Mouse (Mus musculus): ENCODE measurements at regions not wholly inside any gene's neighbourhood (a gene's known extent, or its start where the extent isn't known, plus 50 kb on each side); places are given as distances from the start of the nearest gene placed in this dataset.

GRCm38 (mm10) chr4:99574984-99575383 is 81.1 kb upstream of the Foxd3 start:
- Histone ChIP-seq H3K4me2 (no peak overlapping the region), H3K9ac (no peak overlapping the region), H3K27me3 (peaks cover 40% of the 10 kb centered on the region), H3K9me3 (no peaks in the 10 kb centered on the region), H3K36me3 (no peaks in the 10 kb centered on the region), H3K4me3 (no peak overlapping the region), H3K27ac (no peak overlapping the region), H3K4me1 (peaks cover 9% of the 10 kb centered on the region)
- ATAC-seq (ENCODE audit: insufficient number of reproducible peaks, insufficient read depth, low FRiP score, low TSS enrichment, low read depth): no peak
- WGBS: 36% methylated on average over 4 of the region's 4 CpGs

DNA sequence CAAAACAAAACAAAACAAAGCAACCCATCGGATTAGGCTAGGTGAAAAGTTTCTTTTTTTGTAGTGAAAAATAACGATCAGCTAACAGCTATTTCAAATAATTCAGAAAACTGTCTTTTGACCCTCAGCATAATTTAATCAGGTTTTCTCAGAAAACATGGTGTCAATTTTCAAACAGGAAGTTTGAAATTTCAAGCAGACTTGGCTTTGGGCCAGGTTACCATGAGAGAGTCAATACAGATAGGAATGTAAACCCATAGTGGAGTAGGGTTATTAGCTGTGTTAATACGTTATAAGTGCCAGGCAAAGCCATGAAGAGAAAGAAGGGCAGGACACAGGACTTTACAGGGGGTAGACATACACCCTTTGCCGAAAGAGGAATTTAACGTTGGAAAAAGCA is 58.3 kb upstream of the Foxd3 start:
- H3K4me3 ChIP-seq: no peak overlapping the region
- WGBS: 52% methylated on average over 5 of the region's 5 CpGs
- no peak overlapping the region for H3K9ac ChIP-seq
- H3K36me3 ChIP-seq: no peaks in the 10 kb centered on the region
- 0 out of 2 replicates have a peak, but pooled peaks cover 3% of the 10 kb centered on the region for H3K27me3 ChIP-seq
- H3K27ac ChIP-seq: no peak overlapping the region
- H3K4me1 ChIP-seq: no peaks in the 10 kb centered on the region
- no peaks in the 10 kb centered on the region for H3K9me3 ChIP-seq
- no peak overlapping the region for H3K4me2 ChIP-seq
- no peak for ATAC-seq (ENCODE audit: insufficient number of reproducible peaks, insufficient read depth, low FRiP score, low TSS enrichment, low read depth)

GRCm38 (mm10) chr4:99600741-99601140 is 55.4 kb upstream of the Foxd3 start:
- H3K27me3 ChIP-seq: 0 out of 2 replicates have a peak, but pooled peaks cover 3% of the 10 kb centered on the region
- no peaks in the 10 kb centered on the region for H3K4me1 ChIP-seq
- no peaks in the 10 kb centered on the region for H3K36me3 ChIP-seq
- WGBS: 34% methylated on average over 10 of the region's 10 CpGs
- no peaks in the 10 kb centered on the region for H3K9me3 ChIP-seq
- H3K4me3 ChIP-seq: peak overlapping the region; percentile 8; the same call in 1 of the 2 replicates
- no peak overlapping the region for H3K27ac ChIP-seq
- H3K9ac ChIP-seq: no peak overlapping the region
- H3K4me2 ChIP-seq: peak overlapping the region; percentile 45
- ATAC-seq (ENCODE audit: insufficient number of reproducible peaks, insufficient read depth, low FRiP score, low TSS enrichment, low read depth): no peak

GRCm38 (mm10) chr4:99601463-99601862 is 54.6 kb upstream of the Foxd3 start:
- 20% methylated on average over 6 of the region's 6 CpGs for WGBS

More at GRCm38 (mm10) chr4:99601463-99601862, 54.6 kb upstream of the Foxd3 start:
- Histone ChIP-seq H3K4me1 (no peaks in the 10 kb centered on the region), H3K4me2 (peak overlapping the region; percentile 45), H3K4me3 (no peak overlapping the region), H3K27ac (no peak overlapping the region), H3K36me3 (no peaks in the 10 kb centered on the region), H3K27me3 (0 out of 2 replicates have a peak, but pooled peaks cover 3% of the 10 kb centered on the region), H3K9ac (no peak overlapping the region), H3K9me3 (no peaks in the 10 kb centered on the region)
- no peak for ATAC-seq (ENCODE audit: insufficient number of reproducible peaks, insufficient read depth, low FRiP score, low TSS enrichment, low read depth)
